Mouse (Mus musculus) cortical plate, adult 2 months (tissue): ENCODE measurements at regions not wholly inside any gene's neighbourhood (a gene's known extent, or its start where the extent isn't known, plus 50 kb on each side); places are given as distances from the start of the nearest gene placed in this dataset.

ENCODE experiments used
- CTCF ChIP-seq: fragments of 200-500 bp; IDR thresholded peaks from 2 replicates; pipeline ENCODE4 v1.5.1; 2011; ENCODE audit warnings: mild to moderate bottlenecking, control low read depth, low read length; ENCODE audit not compliant: insufficient read depth; ENCODE audit errors: extremely low read depth
- POLR2A ChIP-seq: fragments of 200-500 bp; IDR thresholded peaks from 2 replicates; pipeline ENCODE4 v1.6.1; 2011; ENCODE audit warnings: mild to moderate bottlenecking, low read length, control low read depth; ENCODE audit not compliant: insufficient read depth; ENCODE audit errors: extremely low read depth

- TF ChIP-seq CTCF (no peak), POLR2A (no peak)
Measured at GRCm38 (mm10) chr13:103637414-103637813, 137.0 kb downstream of the Srek1 start.
